Mouse (Mus musculus) ES-Bruce4 (cell line): ENCODE data around the gene Tekt4.

ENCODE experiments used
- CTCF ChIP-seq: IDR thresholded peaks from one replicate; pipeline ENCODE4 v1.8.1; 2011; ENCODE audit warnings: low read depth, low read length
- EP300 ChIP-seq: IDR thresholded peaks from 2 replicates; pipeline ENCODE4 v1.6.1; 2011; ENCODE audit warnings: low read depth, low read length; ENCODE audit not compliant: insufficient read depth

DNA sequence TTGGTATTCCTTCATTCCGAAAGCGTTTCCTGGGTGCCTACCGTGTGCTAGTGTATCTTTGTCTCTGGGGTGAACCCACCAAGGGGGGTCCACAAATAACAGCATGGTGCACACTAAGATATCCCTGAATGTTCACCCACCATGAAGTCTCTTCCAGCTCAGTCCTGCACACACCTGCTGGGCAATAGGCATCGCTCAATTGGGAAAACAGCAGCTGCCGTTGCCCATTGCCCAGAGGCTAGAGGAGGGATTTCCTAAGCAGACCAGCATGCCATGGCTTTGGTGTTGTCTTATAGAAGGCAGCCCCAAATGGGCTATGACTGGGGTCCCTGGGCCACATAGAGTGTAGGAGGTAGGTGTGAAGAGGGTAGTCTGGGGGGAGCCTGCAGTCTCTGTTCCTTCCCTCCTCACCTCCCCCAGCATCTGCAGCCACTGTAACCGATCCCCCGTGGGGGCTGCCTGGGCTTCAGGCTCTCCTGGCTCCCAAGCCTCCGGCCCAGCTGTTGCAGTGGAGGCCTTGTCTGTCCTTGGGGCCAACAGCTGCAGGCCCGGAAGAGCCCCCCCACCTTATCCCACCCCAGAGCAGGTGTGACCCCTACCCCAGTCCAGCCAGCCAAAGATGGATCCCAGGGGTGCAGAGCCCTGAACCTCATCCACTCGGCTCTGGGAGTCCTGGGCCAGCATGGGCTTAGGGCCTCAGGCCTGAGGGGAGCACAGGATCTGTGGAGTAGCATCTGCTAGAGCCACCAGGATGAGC, 55.8 kb downstream of the Tekt4 start:
- TF ChIP-seq CTCF (no peak), EP300 (no peak)
